Mouse (Mus musculus) thymus, adult 2 months (tissue): ENCODE data around the gene Mmp10.

Experiments
- CTCF ChIP-seq: fragments of 200-500 bp; IDR thresholded peaks from 2 replicates; pipeline ENCODE4 v1.5.1; 2012; ENCODE audit warnings: mild to moderate bottlenecking, control low read depth, low read length, moderate library complexity, borderline replicate concordance; ENCODE audit not compliant: control insufficient read depth, poor library complexity, insufficient read depth; ENCODE audit errors: extremely low read depth
- POLR2A ChIP-seq: fragments of 200-500 bp; IDR thresholded peaks from 2 replicates; pipeline ENCODE4 v1.6.1; 2012; ENCODE audit warnings: mild to moderate bottlenecking, low read length, control low read depth, moderate library complexity; ENCODE audit not compliant: control insufficient read depth, poor library complexity, insufficient read depth; ENCODE audit errors: extremely low read depth

DNA sequence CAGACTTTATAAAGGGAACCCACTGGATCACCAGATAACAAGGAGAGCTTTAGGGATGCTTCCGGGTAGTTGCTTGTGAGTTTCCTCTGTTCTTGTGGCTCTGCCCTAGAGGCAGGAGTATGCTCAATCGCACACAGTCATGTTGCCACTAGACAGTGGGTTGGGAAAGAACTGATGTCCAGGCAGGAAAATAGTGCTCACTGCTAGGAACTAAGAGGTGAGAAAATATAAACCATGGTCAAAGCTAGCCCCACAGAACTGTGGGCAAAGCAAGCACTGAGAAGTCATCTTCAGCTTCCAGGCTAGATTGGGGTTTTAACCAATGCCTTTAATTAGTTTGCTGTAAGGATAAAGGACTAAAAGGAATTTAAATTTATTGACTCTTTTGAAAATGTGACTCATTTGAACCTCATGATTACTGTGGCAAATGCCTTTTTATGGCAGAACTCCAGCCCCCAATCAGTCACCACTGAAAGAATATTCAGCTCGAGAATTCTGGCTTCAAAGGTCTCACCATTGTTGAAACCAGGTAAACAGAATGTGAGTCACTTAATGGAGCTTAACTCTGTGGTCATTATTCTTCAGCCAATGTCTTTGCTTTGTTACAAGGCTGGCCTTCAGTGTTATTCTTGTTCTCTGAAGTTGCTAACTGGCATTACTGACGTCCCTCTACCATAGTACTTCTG, 24.2 kb downstream of the Mmp10 start:
- no peak for TF ChIP-seq CTCF
- no peak for TF ChIP-seq POLR2A
